Mouse (Mus musculus): ENCODE results near the gene Vps35l. TPM values are rescaled to one million over a fixed set of nuclear protein-coding genes. Genes with fewer than 3 reads are reported as not detected.

The Vps35l gene
- polyA plus RNA-seq, 1 experiment from 2014 or later = 62.6 TPM

DNA sequence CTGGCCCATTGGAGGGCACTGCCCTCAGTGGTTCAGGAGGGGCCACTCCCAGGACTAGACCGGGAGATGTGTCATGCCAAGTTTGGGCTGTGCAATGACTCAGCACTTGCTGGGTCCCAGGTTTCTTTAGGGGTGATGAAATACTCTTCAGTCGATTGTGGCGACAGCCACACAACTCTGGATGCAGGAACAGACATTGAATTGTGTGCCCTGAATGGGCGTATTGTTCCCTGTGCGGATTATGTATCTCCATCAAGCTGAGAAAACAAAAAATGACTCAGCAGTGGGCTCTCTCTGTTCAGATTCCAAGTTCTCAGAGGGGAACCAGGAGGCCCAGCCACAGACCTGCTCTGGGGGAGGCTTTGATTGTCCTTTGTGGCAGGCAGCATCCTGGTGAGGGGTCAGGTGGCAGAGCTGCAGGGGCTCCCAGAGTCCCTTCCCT is 88.0 kb downstream of the Vps35l start:
- Histone ChIP-seq H3K4me1 (peaks cover 15% of the 10 kb centered on the region), H3K27me3 (no peaks in the 10 kb centered on the region), H3K4me2 (no peak overlapping the region), H3K4me3 (no peak overlapping the region), H3K36me3 (peaks cover 43% of the 10 kb centered on the region), H3K9ac (no peak overlapping the region), H3K9me3 (no peaks in the 10 kb centered on the region), H3K27ac (no peak overlapping the region)
- 48% methylated on average over 5 of the region's 5 CpGs for WGBS
- 0 out of 2 replicates have a peak, but pooled peaks have one; percentile 39 for ATAC-seq (ENCODE audit: insufficient number of reproducible peaks, insufficient read depth, low FRiP score, low TSS enrichment, low read depth)

DNA sequence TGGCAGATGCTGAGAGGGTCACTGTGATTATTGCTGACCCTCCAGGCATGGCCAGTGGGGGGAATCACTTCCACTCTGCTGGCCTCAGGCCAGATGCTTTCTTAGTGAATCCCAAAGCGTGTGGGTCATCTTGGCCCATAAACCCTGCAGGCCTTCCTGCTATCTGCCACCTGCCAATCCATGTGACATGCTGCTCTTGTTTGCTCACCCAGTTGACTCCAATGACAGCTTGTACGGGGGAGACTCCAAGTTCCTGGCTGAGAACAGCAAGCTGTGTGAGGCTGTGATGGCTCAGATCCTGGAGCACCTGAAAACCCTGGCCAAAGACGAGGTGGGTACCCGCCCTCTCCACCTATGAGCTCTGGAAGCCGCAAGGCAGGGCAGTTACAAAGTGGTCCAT is 97.9 kb downstream of the Vps35l start:
- Histone ChIP-seq H3K4me3 (no peak overlapping the region), H3K27ac (no peak overlapping the region), H3K9ac (no peak overlapping the region), H3K27me3 (no peaks in the 10 kb centered on the region), H3K36me3 (peaks cover 93% of the 10 kb centered on the region), H3K4me2 (no peak overlapping the region), H3K9me3 (0 out of 2 replicates have a peak, but pooled peaks cover 2% of the 10 kb centered on the region), H3K4me1 (peaks cover 17% of the 10 kb centered on the region; the same call in 1 of the 2 replicates)
- ATAC-seq (ENCODE audit: insufficient number of reproducible peaks, insufficient read depth, low FRiP score, low TSS enrichment, low read depth) = no peak
- 85% methylated on average over 5 of the region's 5 CpGs for WGBS

DNA sequence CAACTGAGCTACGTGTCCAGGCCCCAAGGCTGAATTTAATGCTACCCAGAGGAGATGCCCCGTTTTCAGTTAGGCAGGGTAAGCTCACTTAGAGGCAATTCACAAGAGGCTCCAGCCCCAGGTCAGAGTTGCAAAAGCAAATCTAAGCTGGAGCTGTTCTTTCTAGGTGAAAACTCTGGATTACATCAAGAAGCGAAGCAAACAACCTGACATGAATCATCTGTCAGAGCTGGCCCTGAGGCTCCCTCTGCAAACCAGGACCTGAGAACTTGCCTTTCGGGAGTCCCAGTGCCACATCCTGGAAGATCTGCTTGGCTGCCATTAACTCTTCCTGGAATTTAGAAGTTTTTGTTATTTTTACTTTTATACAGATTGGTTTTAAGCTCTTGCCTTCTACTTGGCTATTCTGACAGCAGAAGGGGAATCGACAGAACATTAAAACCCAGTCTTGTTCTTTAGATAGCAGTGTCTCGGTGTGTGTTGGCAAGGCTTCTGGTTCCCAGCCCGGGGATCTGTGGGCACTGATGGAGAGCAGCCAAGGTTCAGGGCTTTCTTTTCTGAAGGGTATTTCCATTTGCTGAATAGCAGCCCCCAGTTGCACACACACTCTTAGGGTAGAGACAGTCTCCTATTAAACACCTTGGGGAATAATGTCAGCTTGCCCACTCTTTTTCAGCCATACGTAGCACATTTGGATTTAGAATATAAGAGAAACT is 101.2 kb downstream of the Vps35l start:
- Histone ChIP-seq H3K4me3 (no peak overlapping the region), H3K9me3 (0 out of 2 replicates have a peak, but pooled peaks cover 2% of the 10 kb centered on the region), H3K4me2 (no peak overlapping the region), H3K9ac (no peak overlapping the region), H3K27me3 (no peaks in the 10 kb centered on the region), H3K4me1 (peaks cover 17% of the 10 kb centered on the region; the same call in 1 of the 2 replicates), H3K36me3 (peaks cover 96% of the 10 kb centered on the region), H3K27ac (peak overlapping the region; percentile 11; the same call in 1 of the 2 replicates)
- 63% methylated on average over 8 of the region's 8 CpGs for WGBS
- no peak for ATAC-seq (ENCODE audit: insufficient number of reproducible peaks, insufficient read depth, low FRiP score, low TSS enrichment, low read depth)

DNA sequence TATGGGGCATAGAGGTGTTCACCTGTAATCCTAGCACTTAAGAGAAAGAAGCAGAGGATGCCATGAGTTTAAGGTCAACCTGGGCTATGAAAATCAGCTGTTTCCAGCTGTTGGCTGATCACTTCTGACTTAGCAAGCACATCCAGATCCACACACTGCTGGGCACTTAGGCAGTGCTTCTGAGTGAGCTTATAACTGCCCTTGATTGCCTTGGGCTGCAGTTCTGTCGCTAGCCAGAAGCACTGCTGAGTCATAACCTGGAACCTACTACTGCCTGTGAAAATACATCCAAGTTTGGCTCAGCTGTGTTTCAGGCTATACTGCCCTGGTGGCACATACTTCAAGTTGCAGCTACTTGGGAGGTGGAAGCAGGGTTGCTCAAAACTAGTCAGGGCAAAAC is 101.8 kb downstream of the Vps35l start:
- Histone ChIP-seq H3K36me3 (peaks cover 96% of the 10 kb centered on the region), H3K4me2 (no peak overlapping the region), H3K4me1 (peaks cover 17% of the 10 kb centered on the region; the same call in 1 of the 2 replicates), H3K4me3 (no peak overlapping the region), H3K27me3 (no peaks in the 10 kb centered on the region), H3K9me3 (0 out of 2 replicates have a peak, but pooled peaks cover 2% of the 10 kb centered on the region), H3K27ac (no peak overlapping the region), H3K9ac (no peak overlapping the region)
- ATAC-seq (ENCODE audit: insufficient number of reproducible peaks, insufficient read depth, low FRiP score, low TSS enrichment, low read depth) = no peak
- 53% methylated on average over 1 of the region's 1 CpGs for WGBS

DNA sequence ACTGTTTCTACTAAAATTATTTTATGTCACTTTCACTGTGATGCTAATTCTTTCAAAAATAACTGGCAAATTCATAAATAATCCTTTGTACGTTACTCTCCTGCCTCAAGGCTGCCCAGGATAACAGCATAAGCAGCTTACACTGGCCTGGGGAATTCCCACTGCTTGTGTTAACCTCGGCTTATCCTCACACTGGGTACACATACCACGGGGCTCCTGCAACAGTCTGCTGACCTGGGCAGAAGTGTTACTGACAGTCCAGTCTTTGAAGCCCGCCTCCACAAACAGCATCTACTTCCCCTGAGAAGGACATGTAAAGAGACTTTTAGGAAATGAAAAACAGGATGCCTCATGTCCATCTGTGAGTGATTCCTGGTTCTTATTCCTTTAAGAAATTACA is 102.9 kb downstream of the Vps35l start:
- Histone ChIP-seq H3K4me2 (no peak overlapping the region), H3K4me1 (peaks cover 17% of the 10 kb centered on the region; the same call in 1 of the 2 replicates), H3K36me3 (peaks cover 95% of the 10 kb centered on the region), H3K27ac (0 out of 2 replicates have a peak overlapping the region, but pooled peaks have one; percentile 9), H3K9ac (no peak overlapping the region), H3K4me3 (no peak overlapping the region), H3K9me3 (0 out of 2 replicates have a peak, but pooled peaks cover 2% of the 10 kb centered on the region), H3K27me3 (no peaks in the 10 kb centered on the region)
- WGBS = 55% methylated on average over 4 of the region's 4 CpGs
- ATAC-seq (ENCODE audit: insufficient number of reproducible peaks, insufficient read depth, low FRiP score, low TSS enrichment, low read depth) = no peak

DNA sequence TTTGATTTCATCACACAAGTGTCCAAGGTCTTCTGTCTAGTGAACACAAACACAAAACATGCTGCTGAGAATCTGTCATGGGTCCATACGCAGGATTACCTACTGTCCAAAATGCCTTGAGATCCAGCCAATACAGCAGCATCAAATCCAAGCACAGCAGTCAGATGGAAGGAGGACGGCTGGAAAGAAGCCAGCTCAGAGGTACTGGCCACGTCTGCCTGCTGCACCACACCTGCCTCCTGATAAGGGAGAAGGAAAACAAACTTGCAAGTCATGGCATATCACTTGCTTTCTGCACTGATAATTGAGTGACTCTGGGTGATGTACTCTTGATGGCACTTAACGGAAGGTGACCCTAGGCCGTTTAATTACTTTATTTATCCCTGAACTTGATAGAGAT is 105.1 kb downstream of the Vps35l start:
- Histone ChIP-seq H3K27ac (no peak overlapping the region), H3K4me1 (peaks cover 19% of the 10 kb centered on the region; the same call in 1 of the 2 replicates), H3K4me3 (no peak overlapping the region), H3K36me3 (peaks cover 98% of the 10 kb centered on the region), H3K27me3 (no peaks in the 10 kb centered on the region), H3K9me3 (no peaks in the 10 kb centered on the region), H3K9ac (no peak overlapping the region), H3K4me2 (no peak overlapping the region)
- no peak for ATAC-seq (ENCODE audit: insufficient number of reproducible peaks, insufficient read depth, low FRiP score, low TSS enrichment, low read depth)
- 84% methylated on average over 5 of the region's 5 CpGs for WGBS

DNA sequence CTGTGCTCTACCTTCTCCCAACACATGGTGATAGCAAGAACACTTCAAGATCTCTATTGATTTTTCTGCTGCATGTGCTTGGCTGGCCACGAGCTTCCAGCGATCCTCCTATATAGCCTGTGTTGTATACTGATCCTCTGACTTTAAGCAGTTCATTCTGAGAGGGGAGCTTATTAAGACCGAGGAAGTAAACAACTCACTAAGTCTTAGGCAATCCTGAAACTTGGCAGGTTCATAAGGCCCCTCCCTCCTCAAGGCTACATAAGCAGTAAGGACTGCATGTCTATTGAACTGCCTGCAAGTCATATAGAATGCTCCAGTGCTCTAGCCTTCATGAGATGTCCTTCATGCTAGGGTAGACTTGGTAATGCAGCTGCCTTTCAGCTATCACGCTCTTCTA is 106.3 kb downstream of the Vps35l start:
- Histone ChIP-seq H3K4me2 (no peak overlapping the region), H3K4me3 (no peak overlapping the region), H3K27ac (no peak overlapping the region), H3K4me1 (0 out of 2 replicates have a peak, but pooled peaks cover 7% of the 10 kb centered on the region), H3K36me3 (peaks cover 98% of the 10 kb centered on the region), H3K27me3 (no peaks in the 10 kb centered on the region), H3K9me3 (no peaks in the 10 kb centered on the region), H3K9ac (no peak overlapping the region)
- WGBS = 93% methylated on average over 4 of the region's 4 CpGs
- ATAC-seq (ENCODE audit: insufficient number of reproducible peaks, insufficient read depth, low FRiP score, low TSS enrichment, low read depth) = no peak

DNA sequence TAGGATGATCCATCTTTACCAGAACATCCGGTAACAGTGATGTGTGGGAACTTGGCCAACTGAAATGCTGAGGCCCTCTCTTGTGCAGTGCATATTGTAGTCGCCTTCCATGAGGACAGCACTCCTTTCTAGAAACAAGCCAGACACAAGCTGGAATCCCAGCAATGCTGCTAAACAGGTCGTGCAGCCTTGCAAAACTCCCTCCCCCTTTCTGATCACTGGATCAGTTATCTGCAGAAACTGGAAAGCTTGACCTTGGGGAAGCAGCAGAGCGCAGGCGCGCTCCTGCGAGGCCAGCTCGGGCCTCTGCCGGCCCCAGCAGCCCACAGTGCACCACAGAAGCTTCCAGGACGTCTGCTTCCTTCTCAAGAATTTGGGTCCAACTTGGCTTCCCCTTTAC is 108.8 kb downstream of the Vps35l start:
- 74% methylated on average over 10 of the region's 10 CpGs for WGBS
- Histone ChIP-seq H3K27ac (no peak overlapping the region), H3K36me3 (peaks cover 96% of the 10 kb centered on the region), H3K4me3 (no peak overlapping the region), H3K4me1 (0 out of 2 replicates have a peak, but pooled peaks cover 3% of the 10 kb centered on the region), H3K27me3 (no peaks in the 10 kb centered on the region), H3K9ac (no peak overlapping the region), H3K4me2 (no peak overlapping the region), H3K9me3 (no peaks in the 10 kb centered on the region)
- no peak for ATAC-seq (ENCODE audit: insufficient number of reproducible peaks, insufficient read depth, low FRiP score, low TSS enrichment, low read depth)

DNA sequence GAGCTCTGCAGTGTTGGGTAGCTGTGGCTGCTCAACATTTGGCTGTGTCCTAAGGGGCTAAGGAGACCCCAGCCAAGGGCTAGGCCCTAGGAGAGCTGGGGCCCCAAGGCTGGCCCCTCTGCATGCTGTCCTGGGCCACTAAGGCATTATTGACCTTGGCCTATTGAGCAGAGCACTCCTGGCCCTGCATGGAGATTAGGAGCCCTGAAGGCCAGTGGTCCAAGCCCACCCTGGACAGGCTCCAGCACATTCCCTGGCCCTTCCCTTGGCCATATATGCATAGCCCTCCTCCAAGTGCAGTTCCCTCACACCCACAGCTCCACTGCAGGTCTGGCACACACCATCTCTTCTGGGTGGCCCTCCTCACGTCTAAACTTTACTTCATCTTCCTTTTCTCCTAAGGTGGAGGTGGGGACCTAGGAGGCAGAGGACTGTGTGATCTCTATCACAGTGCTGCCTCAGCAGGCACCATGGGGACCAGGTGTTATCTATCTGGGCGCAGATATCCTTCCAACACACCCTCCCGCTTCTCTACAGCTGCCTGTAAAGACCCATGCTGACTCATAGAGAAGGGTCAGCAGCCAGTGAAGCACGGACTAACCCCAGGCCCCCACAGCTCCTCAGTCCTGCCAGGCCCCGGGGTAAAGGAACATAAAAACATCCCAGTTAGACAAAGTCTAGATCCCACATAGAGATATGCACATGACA is 109.7 kb downstream of the Vps35l start:
- Histone ChIP-seq H3K27me3 (no peaks in the 10 kb centered on the region), H3K9me3 (no peaks in the 10 kb centered on the region), H3K4me3 (no peak overlapping the region), H3K4me1 (peaks cover 12% of the 10 kb centered on the region), H3K9ac (no peak overlapping the region), H3K4me2 (no peak overlapping the region), H3K27ac (no peak overlapping the region), H3K36me3 (peaks cover 87% of the 10 kb centered on the region)
- ATAC-seq (ENCODE audit: insufficient number of reproducible peaks, insufficient read depth, low FRiP score, low TSS enrichment, low read depth) = no peak
- WGBS = 85% methylated on average over 5 of the region's 5 CpGs

DNA sequence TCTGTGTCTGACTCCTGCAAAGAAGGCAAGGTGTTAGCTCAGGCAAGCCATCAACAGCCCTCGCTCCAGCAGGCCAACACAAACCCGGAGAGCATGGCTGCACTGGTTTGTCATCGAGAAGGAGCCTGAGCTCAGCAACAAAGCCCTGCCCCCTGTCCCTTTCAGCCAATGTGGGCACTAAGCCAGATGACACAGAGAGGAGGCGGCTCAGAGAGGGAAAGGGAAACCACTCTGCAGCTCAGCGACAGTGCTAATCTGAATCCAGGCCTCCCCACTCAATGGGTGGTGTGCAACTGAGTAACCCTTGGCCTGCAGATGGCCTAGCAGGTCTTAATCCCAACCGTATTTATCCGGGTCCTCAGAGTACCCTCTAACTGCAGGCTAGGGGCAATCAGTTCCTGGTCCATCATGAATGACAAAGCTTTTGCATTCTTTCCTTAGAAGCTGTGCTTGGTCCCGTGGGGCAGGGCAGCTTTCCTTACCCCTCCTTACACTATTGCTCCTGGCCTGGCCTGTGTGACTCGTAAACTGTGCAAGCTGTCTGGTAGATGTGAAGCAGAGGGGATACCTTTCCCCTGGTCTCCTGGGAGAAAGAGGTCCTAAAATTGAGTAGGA is 110.8 kb downstream of the Vps35l start:
- H3K9me3 ChIP-seq = no peaks in the 10 kb centered on the region
- no peak overlapping the region for H3K27ac ChIP-seq
- H3K4me1 ChIP-seq = peaks cover 15% of the 10 kb centered on the region
- H3K9ac ChIP-seq = no peak overlapping the region
- peaks cover 77% of the 10 kb centered on the region for H3K36me3 ChIP-seq
- no peaks in the 10 kb centered on the region for H3K27me3 ChIP-seq
- no peak overlapping the region for H3K4me3 ChIP-seq
- H3K4me2 ChIP-seq = no peak overlapping the region
- 78% methylated on average over 9 of the region's 9 CpGs for WGBS
- ATAC-seq (ENCODE audit: insufficient number of reproducible peaks, insufficient read depth, low FRiP score, low TSS enrichment, low read depth) = no peak

DNA sequence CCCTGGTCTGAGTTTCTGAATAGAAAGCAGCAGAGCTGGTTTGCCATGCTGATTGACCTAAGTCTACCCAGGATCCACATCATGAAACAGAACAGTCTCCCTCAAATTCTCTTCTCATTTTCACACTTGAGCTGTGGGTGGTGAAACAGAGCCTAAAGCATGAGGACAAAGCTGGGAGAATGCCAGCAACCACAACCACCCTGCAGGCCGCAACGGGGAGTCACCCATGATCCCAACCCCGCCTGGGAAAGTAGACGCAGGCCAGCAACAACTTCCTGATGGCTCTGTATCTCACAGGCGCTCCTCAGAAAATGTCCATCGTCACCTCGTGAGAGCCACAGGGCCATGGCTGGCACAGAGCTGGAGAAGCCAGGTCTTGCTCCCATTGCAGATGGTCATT is 111.5 kb downstream of the Vps35l start:
- Histone ChIP-seq H3K4me2 (no peak overlapping the region), H3K4me3 (no peak overlapping the region), H3K27ac (no peak overlapping the region), H3K9ac (no peak overlapping the region), H3K27me3 (no peaks in the 10 kb centered on the region), H3K36me3 (peaks cover 69% of the 10 kb centered on the region), H3K4me1 (peaks cover 19% of the 10 kb centered on the region), H3K9me3 (no peaks in the 10 kb centered on the region)
- WGBS = 83% methylated on average over 7 of the region's 7 CpGs
- ATAC-seq (ENCODE audit: insufficient number of reproducible peaks, insufficient read depth, low FRiP score, low TSS enrichment, low read depth) = no peak
